Comparison of ENCODE assay signal across 9 mouse cellular contexts in the genomic region with DNA sequence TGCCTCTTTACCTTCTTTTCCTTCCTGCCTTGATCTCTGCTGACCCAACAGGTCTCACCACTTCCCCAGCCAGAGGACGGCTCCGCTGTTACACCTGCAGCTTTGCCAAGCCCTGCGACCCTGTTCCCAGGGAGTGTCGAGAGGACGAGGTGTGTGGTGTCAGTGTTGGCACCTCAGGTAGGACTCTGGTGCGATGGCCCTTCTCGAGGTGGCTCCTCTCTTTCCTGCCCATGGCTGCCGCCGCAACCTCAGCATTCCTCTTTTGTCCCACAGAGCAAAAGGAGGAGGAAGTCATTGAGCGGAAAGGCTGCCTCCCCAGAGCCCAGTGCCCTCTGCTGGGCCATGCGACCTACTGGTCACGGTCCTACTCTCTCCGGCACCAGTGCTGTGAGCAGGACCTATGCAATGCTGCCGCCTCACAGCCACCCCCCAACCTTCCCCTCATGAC. TPM values are rescaled to one million over a fixed set of nuclear protein-coding genes. Genes with fewer than 3 reads are reported as not detected.
DNase-seq lines count a peak whose midpoint lies in the region; ATAC-seq and TF ChIP-seq lines count a peak whose summit lies in the region.
"Had no signal": no experiment of that assay in that cellular context is flagged by ENCODE, and none has a peak within 500 bp of the region (broad histone marks: within the 10 kb centered on the region; RNA-seq: fewer than 3 reads in every experiment).

Gene Ly6g6d (minus strand): TSS at position 280 of the 448 bp plus-strand sequence.

- ATAC-seq in embryonic facial prominence, embryonic 15.5 days (ENCODE audit: insufficient number of reproducible peaks, low FRiP score, low TSS enrichment, low read depth), result no peak
- ATAC-seq in hindbrain, embryonic 13.5 days (ENCODE audit: low FRiP score), result no peak
- ATAC-seq in midbrain, embryonic 15.5 days (replicated peaks), result 0 out of 2 replicates have a peak, but pooled peaks have one; percentile 37

- DNase-seq in left cerebral cortex, adult 2 months (ENCODE audit: extremely low spot score in 1 of 2, low spot score in 2 of 2), result no peak
- no peak for DNase-seq in left cerebral cortex, postnatal 25 days (ENCODE audit: low spot score in 2 of 2)
- peak; percentile 45 for DNase-seq in liver
- no peak for DNase-seq in frontal cortex, postnatal 25 days (ENCODE audit: low spot score in 2 of 2)
- DNase-seq in left cerebral cortex, adult 18-20 months (ENCODE audit: low spot score in 2 of 2), result no peak

- peak within 1 kb of the TSS; percentile 34 for H3K4me2 ChIP-seq in embryonic facial prominence, embryonic 15.5 days (replicated peaks)
- peak within 1 kb of the TSS; percentile 44 for H3K4me2 ChIP-seq in hindbrain, embryonic 13.5 days
- peak within 1 kb of the TSS; percentile 43 for H3K4me2 ChIP-seq in midbrain, embryonic 15.5 days

- no peaks in the 10 kb centered on the region for H3K36me3 ChIP-seq in embryonic facial prominence, embryonic 15.5 days
- H3K36me3 ChIP-seq in hindbrain, embryonic 13.5 days, result no peaks in the 10 kb centered on the region
- no peaks in the 10 kb centered on the region for H3K36me3 ChIP-seq in midbrain, embryonic 15.5 days (replicated peaks)

- H3K4me3 ChIP-seq in left cerebral cortex, adult 2 months, result peak within 1 kb of the TSS; percentile 22
- peak within 1 kb of the TSS; percentile 10; the same call in 1 of the 2 replicates for H3K4me3 ChIP-seq in embryonic facial prominence, embryonic 15.5 days (replicated peaks)
- peak within 1 kb of the TSS; percentile 10; the same call in 1 of the 2 replicates for H3K4me3 ChIP-seq in hindbrain, embryonic 13.5 days
- peak within 1 kb of the TSS; percentile 21 for H3K4me3 ChIP-seq in midbrain, embryonic 15.5 days
- H3K4me3 ChIP-seq: myocyte had no signal

- intact Hi-C loops in left cerebral cortex, adult 2 months (cut with DNase I), result no loop called here
- intact Hi-C loops in left cerebral cortex, postnatal 25 days (cut with DNase I), result no loop called here

- TF ChIP-seq CTCF in left cerebral cortex, adult 2 months (IDR thresholded peaks at IDR 0.05), result peak; percentile 45

- H3K4me1 ChIP-seq in embryonic facial prominence, embryonic 15.5 days, result peaks cover 25% of the 10 kb centered on the region
- peaks cover 12% of the 10 kb centered on the region for H3K4me1 ChIP-seq in hindbrain, embryonic 13.5 days (replicated peaks)
- H3K4me1 ChIP-seq in midbrain, embryonic 15.5 days, result peaks cover 11% of the 10 kb centered on the region; the same call in 1 of the 2 replicates

- WGBS in embryonic facial prominence, embryonic 15.5 days, result 16% methylated on average over 14 of the region's 14 CpGs
- WGBS in hindbrain, embryonic 13.5 days, result 14% methylated on average over 14 of the region's 14 CpGs
- WGBS in midbrain, embryonic 15.5 days, result 9% methylated on average over 14 of the region's 14 CpGs

- no peaks in the 10 kb centered on the region for H3K27me3 ChIP-seq in embryonic facial prominence, embryonic 15.5 days
- no peaks in the 10 kb centered on the region for H3K27me3 ChIP-seq in hindbrain, embryonic 13.5 days
- H3K27me3 ChIP-seq in midbrain, embryonic 15.5 days (replicated peaks), result no peaks in the 10 kb centered on the region

- no peaks in the 10 kb centered on the region for H3K9me3 ChIP-seq in embryonic facial prominence, embryonic 15.5 days (replicated peaks)
- H3K9me3 ChIP-seq in hindbrain, embryonic 13.5 days, result no peaks in the 10 kb centered on the region
- no peaks in the 10 kb centered on the region for H3K9me3 ChIP-seq in midbrain, embryonic 15.5 days

- no peak within 1 kb of the TSS for H3K9ac ChIP-seq in embryonic facial prominence, embryonic 15.5 days
- H3K9ac ChIP-seq in hindbrain, embryonic 13.5 days, result peak within 1 kb of the TSS; percentile 44
- no peak within 1 kb of the TSS; the same call in 1 of the 2 replicates for H3K9ac ChIP-seq in midbrain, embryonic 15.5 days

- peak within 1 kb of the TSS; percentile 11; the same call in 1 of the 2 replicates for H3K27ac ChIP-seq in left cerebral cortex, adult 2 months
- H3K27ac ChIP-seq in embryonic facial prominence, embryonic 15.5 days (replicated peaks), result peak within 1 kb of the TSS; percentile 51
- H3K27ac ChIP-seq in hindbrain, embryonic 13.5 days, result no peak within 1 kb of the TSS; the same call in 1 of the 2 replicates
- H3K27ac ChIP-seq in midbrain, embryonic 15.5 days, result no peak within 1 kb of the TSS

RNA-seq across cellular contexts. Expression of gene Ly6g6d, which starts in this region (rescaled TPM):
- 1 to 10 TPM in 1 of 2 experiments, under 1 TPM in 1; 0.70 to 1.1 TPM for total RNA-seq in left cerebral cortex, adult 2 months (2021)
- 1 to 10 TPM in 1 of 2 experiments, under 1 TPM in 1; 0.69 to 1.9 TPM for total RNA-seq in left cerebral cortex, postnatal 25 days (2021)
- polyA plus RNA-seq in embryonic facial prominence, embryonic 15.5 days (2015; fragmentation: Nextera tagmentation; extraction: Ambion mirVana), result 1.5 and 2.3 TPM in 2 replicates
- 0.61 and 1.1 TPM in 2 replicates for polyA plus RNA-seq in hindbrain, embryonic 13.5 days (2015; fragmentation: Nextera tagmentation; extraction: Ambion mirVana)
- polyA plus RNA-seq in midbrain, embryonic 15.5 days (2015; fragmentation: Nextera tagmentation; extraction: Ambion mirVana), result 1.9 and 2.5 TPM in 2 replicates
- total RNA-seq in left cerebral cortex, adult 18-20 months (2021), result 1 to 10 TPM in 1 of 2 experiments, under 1 TPM in 1; 0.70 to 1.0 TPM
- polyA plus RNA-seq: myocyte had no signal

Comparison
In these comparisons a context has a peak if more than half of its experiments do, and no peak if none do; other contexts are left out.
1. H3K27ac ChIP-seq: peak in left cerebral cortex, adult 2 months (single experiment) and embryonic facial prominence, embryonic 15.5 days (single experiment); none in hindbrain, embryonic 13.5 days (single experiment) and midbrain, embryonic 15.5 days (single experiment).
2. Peak in every context shown above with its lines, with median percentiles within 50 percentile points of each other: H3K4me3 ChIP-seq and H3K4me2 ChIP-seq.